Mouse (Mus musculus) C2C12 (cell line): ENCODE measurements around the gene Tufm. TPM values are rescaled to one million over a fixed set of nuclear protein-coding genes. Genes with fewer than 3 reads are reported as not detected.

ENCODE experiments used
- H3K27me3 ChIP-seq: one replicate; pipeline ENCODE4 v1.6.1; 2011; ENCODE audit not compliant: control insufficient read depth, insufficient read depth, insufficient read length
- H3K36me3 ChIP-seq: one replicate; pipeline ENCODE4 v1.6.1; 2011; ENCODE audit not compliant: control insufficient read depth, insufficient read depth
- H3K4me3 ChIP-seq: one replicate; pipeline ENCODE4 v1.5.1; 2011; ENCODE audit warnings: mild to moderate bottlenecking, control low read depth; ENCODE audit not compliant: poor library complexity, insufficient read depth, severe bottlenecking
- H3K79me2 ChIP-seq: one replicate; pipeline ENCODE4 v1.6.1; 2011; ENCODE audit not compliant: control insufficient read depth, insufficient read depth
- H3K79me3 ChIP-seq: one replicate; pipeline ENCODE4 v1.6.1; 2011; ENCODE audit warnings: low read depth, control low read depth
- H3ac ChIP-seq: one replicate; pipeline ENCODE3; 2011; ENCODE audit warnings: low read depth; ENCODE audit not compliant: control insufficient read depth, insufficient read length
- CEBPB ChIP-seq: IDR thresholded peaks from one replicate; pipeline ENCODE4 v1.6.1; 2011; ENCODE audit warnings: low read depth, mild to moderate bottlenecking, control low read depth, moderate library complexity
- CTCF ChIP-seq: IDR thresholded peaks from one replicate; pipeline ENCODE4 v1.5.1; 2011; ENCODE audit not compliant: control insufficient read depth, insufficient read depth, insufficient read length
- FOSL1 ChIP-seq: IDR thresholded peaks from one replicate; pipeline ENCODE4 v1.8.0; 2011; ENCODE audit warnings: mild to moderate bottlenecking, low read length; ENCODE audit not compliant: poor library complexity, insufficient read depth, severe bottlenecking
- MAX ChIP-seq: IDR thresholded peaks from one replicate; pipeline ENCODE4 v1.6.1; 2011; ENCODE audit warnings: mild to moderate bottlenecking, control low read depth
- MYOD1 ChIP-seq: IDR thresholded peaks from one replicate; pipeline ENCODE4 v1.6.1; 2011; ENCODE audit warnings: low read depth; ENCODE audit not compliant: control insufficient read depth, insufficient read length
- MYOG ChIP-seq: IDR thresholded peaks from one replicate; pipeline ENCODE4 v1.6.1; 2011; ENCODE audit not compliant: control insufficient read depth, insufficient read length; ENCODE audit errors: extremely low read depth
- USF1 ChIP-seq: IDR thresholded peaks from one replicate; pipeline ENCODE4 v1.6.1; 2011; ENCODE audit warnings: low read depth, mild to moderate bottlenecking, control low read depth, moderate library complexity
- polyA plus RNA-seq: library from polyadenylated mRNA; unstranded; fragments of >200 nt; fragmentation: generic; extraction: Trizol; gene quantifications from one replicate; pipeline ENCODE4 v1.2.1, GENCODE M21; 2012; ENCODE audit warnings: missing spikeins

Tufm gene
- polyA plus RNA-seq, 1 experiment, result 200 TPM

- H3K36me3 ChIP-seq, result no peaks in the 10 kb centered on the region
- TF ChIP-seq CTCF, result no peak
- TF ChIP-seq MYOD1, result no peak
- no peak for TF ChIP-seq MAX
- TF ChIP-seq MYOG, result no peak
- no peak for TF ChIP-seq USF1
- TF ChIP-seq FOSL1, result no peak
- TF ChIP-seq CEBPB, result no peak
- H3K79me3 ChIP-seq, result no peaks in the 10 kb centered on the region
- H3K27me3 ChIP-seq, result no peaks in the 10 kb centered on the region
- H3K4me3 ChIP-seq, result no peak overlapping the region
- no peak overlapping the region for H3ac ChIP-seq
- H3K79me2 ChIP-seq, result no peaks in the 10 kb centered on the region
These were observed 31.9 kb upstream of the Tufm start for GRCm38 (mm10) chr7:126455242-126455641.

- Histone ChIP-seq H3K4me3 (no peak overlapping the region), H3ac (no peak overlapping the region), H3K36me3 (no peaks in the 10 kb centered on the region), H3K27me3 (no peaks in the 10 kb centered on the region), H3K79me2 (no peaks in the 10 kb centered on the region), H3K79me3 (no peaks in the 10 kb centered on the region)
- TF ChIP-seq CTCF, result no peak
- no peak for TF ChIP-seq USF1
- no peak for TF ChIP-seq MYOD1
- no peak for TF ChIP-seq CEBPB
- no peak for TF ChIP-seq MYOG
- no peak for TF ChIP-seq MAX
- no peak for TF ChIP-seq FOSL1
These were observed 30.5 kb upstream of the Tufm start for GRCm38 (mm10) chr7:126456382-126457266.

GRCm38 (mm10) chr7:126458225-126458624 is 28.9 kb upstream of the Tufm start:
- H3K36me3 ChIP-seq, result no peaks in the 10 kb centered on the region
- no peaks in the 10 kb centered on the region for H3K27me3 ChIP-seq
- H3K79me3 ChIP-seq, result no peaks in the 10 kb centered on the region
- H3ac ChIP-seq, result no peak overlapping the region
- H3K79me2 ChIP-seq, result no peaks in the 10 kb centered on the region
- H3K4me3 ChIP-seq, result no peak overlapping the region
- TF ChIP-seq MYOD1 (no peak), FOSL1 (no peak), MAX (no peak), CEBPB (no peak), CTCF (no peak), USF1 (no peak), MYOG (no peak)

DNA sequence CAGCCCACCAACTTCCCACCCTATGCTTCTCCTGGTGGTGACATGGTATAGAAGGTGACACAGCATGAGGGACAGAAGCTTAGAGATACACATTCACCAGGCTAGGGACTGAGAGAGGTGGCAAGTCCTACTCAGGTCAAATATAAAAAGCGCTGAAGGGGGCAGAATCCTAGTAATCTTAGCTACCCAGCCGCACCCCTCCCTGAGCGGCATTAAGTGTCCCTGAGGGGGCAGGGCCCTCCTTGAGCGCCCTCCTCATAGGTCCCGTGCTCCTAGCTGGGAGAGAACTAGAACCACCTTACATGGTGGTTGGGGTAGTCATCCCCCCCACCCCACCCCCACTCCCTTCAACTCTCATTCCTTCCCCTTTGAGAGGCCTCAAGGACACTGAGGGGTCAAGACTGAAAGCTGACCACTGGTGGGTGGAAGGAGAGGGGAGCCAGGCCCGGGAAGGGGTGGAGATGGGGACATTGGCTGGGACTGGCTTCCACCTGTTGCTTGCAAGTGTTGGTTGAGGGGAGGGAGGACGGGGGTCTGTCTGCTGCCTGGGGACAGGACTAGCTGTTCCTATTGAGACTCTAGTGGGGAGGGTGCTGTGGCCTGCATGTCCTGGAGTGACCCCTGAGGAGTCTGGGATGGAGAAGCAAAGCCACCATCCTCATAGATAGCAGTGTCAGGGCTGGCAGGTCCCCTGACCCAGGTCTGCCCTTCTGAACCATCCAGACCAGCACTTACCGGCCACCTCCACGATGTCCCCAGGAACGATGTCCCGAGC is 28.1 kb upstream of the Tufm start:
- TF ChIP-seq MYOD1, result no peak
- no peak for TF ChIP-seq FOSL1
- TF ChIP-seq MAX, result no peak
- Histone ChIP-seq H3K79me3 (no peaks in the 10 kb centered on the region), H3K36me3 (no peaks in the 10 kb centered on the region), H3K27me3 (no peaks in the 10 kb centered on the region), H3K79me2 (no peaks in the 10 kb centered on the region), H3ac (no peak overlapping the region), H3K4me3 (no peak overlapping the region)

DNA sequence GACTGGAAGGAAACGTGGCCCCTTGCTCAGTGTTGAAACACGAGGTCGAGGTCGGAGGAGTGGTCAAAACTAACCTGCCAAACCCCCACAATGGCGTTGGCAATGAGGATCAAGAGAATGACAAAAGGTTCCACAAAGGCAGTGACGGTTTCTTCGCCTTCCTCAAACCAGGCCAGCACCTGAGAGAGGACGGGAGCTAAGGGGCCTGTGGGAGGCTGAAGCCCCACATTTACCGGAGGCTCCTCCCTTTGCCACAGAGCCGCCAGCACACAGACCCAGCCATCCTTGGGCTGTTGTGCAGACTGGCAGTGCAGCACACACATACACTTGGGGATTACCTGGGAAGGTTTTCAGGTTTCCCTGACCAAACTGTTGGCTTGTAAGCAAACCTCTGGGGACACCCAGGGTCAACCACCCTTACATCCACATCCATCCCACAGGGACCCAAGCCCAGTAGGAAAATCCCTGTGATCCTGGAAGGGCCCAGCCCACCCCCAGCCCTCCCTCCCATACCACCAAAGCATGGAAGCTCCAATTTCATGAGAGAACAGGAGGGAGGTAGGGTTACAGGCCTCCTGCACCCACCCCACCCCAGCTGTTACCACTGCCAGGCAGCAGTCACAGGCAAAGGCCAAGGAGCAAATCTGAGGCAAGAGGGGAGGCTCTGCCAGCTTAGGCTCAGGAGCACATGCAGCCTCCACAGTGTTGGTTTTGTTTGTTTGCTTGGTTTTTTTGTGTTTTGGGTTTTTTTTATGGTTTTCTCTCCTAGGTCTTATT is 26.4 kb upstream of the Tufm start:
- H3K79me2 ChIP-seq, result no peaks in the 10 kb centered on the region

More for the DNA sequence above, 26.4 kb upstream of the Tufm start:
- no peaks in the 10 kb centered on the region for H3K27me3 ChIP-seq
- H3K4me3 ChIP-seq, result no peak overlapping the region
- no peaks in the 10 kb centered on the region for H3K36me3 ChIP-seq
- H3K79me3 ChIP-seq, result no peaks in the 10 kb centered on the region
- TF ChIP-seq CEBPB (no peak), MYOD1 (no peak), USF1 (no peak), FOSL1 (no peak), MAX (no peak), CTCF (no peak), MYOG (no peak)
- H3ac ChIP-seq, result no peak overlapping the region
